ENCODE assay signal across 19 mouse cellular contexts in genomic region chr8:77982031-77982430, GRCm38 (mm10).
A peak's percentile ranks its signal among the peaks of the same experiment; 100 is the strongest.
DNase-seq lines count a peak whose midpoint lies in the region; TF ChIP-seq lines count a peak whose summit lies in the region.
"Had no signal": no experiment of that assay in that cellular context is flagged by ENCODE, and none has a peak within 500 bp of the region (broad histone marks: within the 10 kb centered on the region; RNA-seq: fewer than 3 reads in every experiment).

No protein-coding gene starts in this region.

- 81% methylated on average over 3 of the region's 3 CpGs for WGBS in heart, adult 2 months

- no peak overlapping the region for H3K4me3 ChIP-seq in heart, adult 2 months
- H3K4me3 ChIP-seq in CH12.LX (replicated peaks in 1 of 3; ENCODE audit: low read depth in 2 of 3, low read length in 2 of 3, poor library complexity in 1 of 3) = no peak overlapping the region
- H3K4me3 ChIP-seq in ES-E14 (ENCODE audit: insufficient read depth in 1 of 2, low read depth in 1 of 2, low read length in 2 of 2, poor library complexity in 1 of 2, severe bottlenecking in 1 of 2) = no peak overlapping the region

- dilution Hi-C loops in CH12.LX (cut with MboI; ENCODE audit: extremely low pct_ligation_motif_present, extremely low pct_unique_long_range_greater_than_20kb, low sequenced_read_pairs) = no loop called here

- H3K27me3 ChIP-seq in heart, adult 2 months (ENCODE audit: control insufficient read depth, insufficient read depth, low read length) = no peaks in the 10 kb centered on the region
- peaks cover 1% of the 10 kb centered on the region for H3K27me3 ChIP-seq in CH12.LX (replicated peaks)

- peak overlapping the region; percentile 24; the same call in 1 of the 2 replicates for H3K27ac ChIP-seq in heart, adult 2 months
- H3K27ac ChIP-seq in CH12.LX (ENCODE audit: insufficient read depth, low read depth) = no peak overlapping the region
- H3K27ac ChIP-seq in ES-E14 (ENCODE audit: insufficient read depth, low read depth, low read length, poor library complexity, severe bottlenecking) = no peak overlapping the region

- H3K79me2 ChIP-seq in heart, adult 2 months (replicated peaks; ENCODE audit: control insufficient read depth, insufficient read depth, low read length) = no peaks in the 10 kb centered on the region
- no peaks in the 10 kb centered on the region for H3K79me2 ChIP-seq in CH12.LX (replicated peaks; ENCODE audit: control insufficient read depth, extremely low read depth, insufficient read depth, poor library complexity, severe bottlenecking)

- no peak for TF ChIP-seq POLR2A in heart, adult 2 months (IDR thresholded peaks at IDR 0.05; ENCODE audit: insufficient read depth, low read depth, low read length)
- no peak for TF ChIP-seq POLR2A in CH12.LX (IDR thresholded peaks at IDR 0.05; ENCODE audit: low read depth, low read length)

- H3K9ac ChIP-seq in heart, adult 2 months (ENCODE audit: low read depth, low read length) = no peak overlapping the region
- H3K9ac ChIP-seq in CH12.LX (ENCODE audit: insufficient read depth, low read depth) (no peak overlapping the region), ES-E14 (ENCODE audit: insufficient read depth, low read depth, low read length, poor library complexity, severe bottlenecking) (no peak overlapping the region)

- TF ChIP-seq CTCF in heart, adult 2 months (IDR thresholded peaks at IDR 0.05) = no peak
- TF ChIP-seq CTCF in CH12.LX (conservative IDR thresholded peaks at IDR 0.05 in 1 of 2, IDR thresholded peaks at IDR 0.05 in 1 of 2; ENCODE audit: low read depth in 2 of 2, low read length in 2 of 2) = no peak

- TF ChIP-seq RAD21 in CH12.LX (IDR thresholded peaks at IDR 0.05; ENCODE audit: low read depth, low read length) = no peak

- H3K4me1 ChIP-seq in heart, adult 2 months (ENCODE audit: control insufficient read depth, insufficient read depth, low read length) = no peaks in the 10 kb centered on the region
- H3K4me1 ChIP-seq in CH12.LX (ENCODE audit: control insufficient read depth in 1 of 2, insufficient read depth in 2 of 2) (no peaks in the 10 kb centered on the region), ES-E14 (ENCODE audit: control insufficient read depth in 2 of 2, insufficient read depth in 2 of 2, low read length in 2 of 2, poor library complexity in 1 of 2) (no peaks in the 10 kb centered on the region)

- intact Hi-C loops in heart, adult 2 months (cut with DNase I) = no loop called here
- intact Hi-C loops in heart, postnatal 14 days (cut with DNase I) = no loop called here
- intact Hi-C loops in left cerebral cortex, postnatal 4 days (cut with DNase I) = no loop called here

- in situ Hi-C loops in CH12.LX (cut with MboI; ENCODE audit: low pct_ligation_motif_present, low pct_unique_long_range_greater_than_20kb, low sequenced_read_pairs) = no loop called here
- in situ Hi-C loops in ES-E14 (cut with MboI; ENCODE audit: low sequenced_read_pairs in 2 of 2, unreplicated experiment in 2 of 2) = no loop called here

- H3K4me2 ChIP-seq in CH12.LX (ENCODE audit: insufficient read depth, low read depth, poor library complexity, severe bottlenecking) = no peak overlapping the region

- TF ChIP-seq EP300 in heart, adult 2 months (IDR thresholded peaks at IDR 0.05; ENCODE audit: insufficient read depth, low read depth, low read length) = no peak
- no peak for TF ChIP-seq EP300 in CH12.LX (IDR thresholded peaks at IDR 0.05; ENCODE audit: low read length)

- H3K9me3 ChIP-seq in CH12.LX (replicated peaks; ENCODE audit: low read length) = no peaks in the 10 kb centered on the region
- no peaks in the 10 kb centered on the region for H3K9me3 ChIP-seq in ES-E14 (ENCODE audit: control insufficient read depth, insufficient read depth, low read depth, low read length)
- H3K9me3 ChIP-seq: G1E had no signal

- no peak for DNase-seq in heart, adult 2 months
- no peak for DNase-seq in heart, postnatal 14 days
- DNase-seq in CH12.LX (ENCODE audit: extremely low read depth) = no peak
- DNase-seq in ES-E14 (ENCODE audit: low read depth, low spot score) = no peak
- DNase-seq in left cerebral cortex, postnatal 4 days = no peak
- no peak for DNase-seq in right cerebral cortex, postnatal 4 days
- DNase-seq: adrenal gland, adult 2 months; adrenal gland, adult 8-10 months; adrenal gland, postnatal 10 days; adrenal gland, postnatal 14 days; adrenal gland, postnatal 25 days; adrenal gland, postnatal 36 days; B cell, adult 2 months; cerebellum, adult 11 months; cerebellum, adult 11-12 months; cerebellum, adult 18-20 months; cerebellum, adult 2 months; cerebellum, adult 8-10 months had no signal

- no peaks in the 10 kb centered on the region for H3K36me3 ChIP-seq in heart, adult 2 months (ENCODE audit: control insufficient read depth, insufficient read depth, low read length)
- H3K36me3 ChIP-seq in CH12.LX (replicated peaks in 1 of 2; ENCODE audit: control insufficient read depth in 1 of 2, insufficient read depth in 1 of 2, low read length in 1 of 2) (no peaks in the 10 kb centered on the region), ES-E14 (ENCODE audit: control insufficient read depth, insufficient read depth, low read length, poor library complexity, severe bottlenecking) (no peaks in the 10 kb centered on the region)
- H3K36me3 ChIP-seq: G1E had no signal

TF ChIP-seq in CH12.LX, 34 proteins besides CTCF, POLR2A, EP300 and RAD21:
- no peak for TF ChIP-seq BHLHE40 (IDR thresholded peaks at IDR 0.05; ENCODE audit: low read depth, low read length)
- TF ChIP-seq MAFK (IDR thresholded peaks at IDR 0.05; ENCODE audit: insufficient replicate concordance, low read length) = peak; percentile 81
TF ChIP-seq in CH12.LX: peak in this region for 1.

TF ChIP-seq in ES-E14, 5 proteins besides CTCF, POLR2A, EP300 and RAD21:
- TF ChIP-seq CHD2 (IDR thresholded peaks at IDR 0.05; ENCODE audit: low read depth, low read length) (no peak), MAFK (IDR thresholded peaks at IDR 0.05; ENCODE audit: insufficient read depth, low read depth, low read length) (peak; percentile 69; the same call in 1 of the 2 replicates)
